Mouse (Mus musculus) CD8-positive naive resting alpha-beta T cell, adult 2 months (primary cell): ENCODE data around the gene Trim46.

ENCODE experiments used
- DNase-seq, 2 experiments: peaks; one replicate each; pipeline ENCODE4 v3.0.0; 2022; ENCODE audit warnings: low read depth in 2 of 2, low spot score in 2 of 2

Gene Trim46

GRCm38 (mm10) chr3:89213803-89214530, 32.1 kb downstream of the Trim46 start:
- peak; percentile 80 to 83 for DNase-seq

GRCm38 (mm10) chr3:89210731-89211130, 35.4 kb downstream of the Trim46 start:
- DNase-seq = no peak

GRCm38 (mm10) chr3:89210162-89210561, 35.9 kb downstream of the Trim46 start:
- no peak for DNase-seq

- DNase-seq = no peak
These were observed 36.4 kb downstream of the Trim46 start for GRCm38 (mm10) chr3:89209731-89210130.

- no peak for DNase-seq
These were observed 37.4 kb downstream of the Trim46 start for GRCm38 (mm10) chr3:89208736-89209135.

GRCm38 (mm10) chr3:89208075-89208657, 37.9 kb downstream of the Trim46 start:
- no peak for DNase-seq

GRCm38 (mm10) chr3:89206695-89207094, 39.4 kb downstream of the Trim46 start:
- no peak for DNase-seq

- DNase-seq = no peak
These were observed 40.0 kb downstream of the Trim46 start for GRCm38 (mm10) chr3:89206079-89206478.

GRCm38 (mm10) chr3:89203142-89203514, 43.0 kb downstream of the Trim46 start:
- DNase-seq = no peak

GRCm38 (mm10) chr3:89202253-89203141, 43.6 kb downstream of the Trim46 start, which contains the start of gene Gba:
TSS of gene Gba (plus strand) at chr3:89202928.
- DNase-seq = peak; percentile 71 to 82

- DNase-seq = no peak
These were observed 46.3 kb downstream of the Trim46 start for GRCm38 (mm10) chr3:89199839-89200238.

- DNase-seq = peak; percentile 86
These were observed 49.9 kb downstream of the Trim46 start for GRCm38 (mm10) chr3:89195979-89196877.

GRCm38 (mm10) chr3:89193853-89194252, 52.3 kb downstream of the Trim46 start:
- peak; percentile 53 to 77 for DNase-seq

GRCm38 (mm10) chr3:89193351-89193750, 52.8 kb downstream of the Trim46 start:
- no peak for DNase-seq

GRCm38 (mm10) chr3:89190436-89190835, 55.7 kb downstream of the Trim46 start:
- DNase-seq = peak; percentile 47 to 68

GRCm38 (mm10) chr3:89188478-89188875, 57.6 kb downstream of the Trim46 start:
- peak in 1 of 2 experiments; percentile 33 for DNase-seq

GRCm38 (mm10) chr3:89187690-89188477, 58.2 kb downstream of the Trim46 start:
- DNase-seq = peak; percentile 35 to 39

GRCm38 (mm10) chr3:89187197-89187596, 58.9 kb downstream of the Trim46 start:
- no peak for DNase-seq
